Mouse (Mus musculus): ENCODE results near the gene Ccdc8.
A peak's percentile ranks its signal among the peaks of the same experiment; 100 is the strongest.

The Ccdc8 gene

GRCm38 (mm10) chr7:17009326-17010009 is 17.0 kb downstream of the Ccdc8 start:
- no peak for DNase-seq (ENCODE audit: low read depth, low spot score)

GRCm38 (mm10) chr7:17010010-17010347 is 17.5 kb downstream of the Ccdc8 start:
- no peak for DNase-seq (ENCODE audit: low read depth, low spot score)

- no peak for DNase-seq (ENCODE audit: low read depth, low spot score)
Observed at GRCm38 (mm10) chr7:17011909-17012590, 19.5 kb downstream of the Ccdc8 start.

DNA sequence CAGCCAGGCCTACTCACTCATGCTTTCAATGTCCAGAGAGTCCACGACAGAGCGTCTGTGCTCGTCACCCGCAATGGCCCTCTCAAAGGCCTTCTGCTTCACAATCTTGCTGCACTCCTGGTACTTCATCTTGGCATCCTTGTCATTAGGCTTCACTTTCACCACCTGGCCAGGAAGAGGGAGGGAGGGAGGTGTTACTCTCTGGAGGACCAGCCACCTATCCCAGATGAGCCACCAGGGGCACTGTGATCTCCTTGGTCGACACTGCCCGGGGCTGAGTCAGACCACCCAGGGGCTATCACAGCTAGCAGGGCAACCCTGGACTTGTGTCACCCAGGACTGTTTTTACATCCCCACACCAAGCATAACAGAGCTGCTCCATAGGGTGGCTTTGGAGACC is 22.9 kb downstream of the Ccdc8 start:
- DNase-seq (ENCODE audit: low read depth, low spot score): no peak

GRCm38 (mm10) chr7:17017036-17017435 is 24.5 kb downstream of the Ccdc8 start:
- no peak for DNase-seq (ENCODE audit: low read depth, low spot score)

- DNase-seq (ENCODE audit: low read depth, low spot score): no peak
Observed at GRCm38 (mm10) chr7:17017921-17018320, 25.4 kb downstream of the Ccdc8 start.

DNA sequence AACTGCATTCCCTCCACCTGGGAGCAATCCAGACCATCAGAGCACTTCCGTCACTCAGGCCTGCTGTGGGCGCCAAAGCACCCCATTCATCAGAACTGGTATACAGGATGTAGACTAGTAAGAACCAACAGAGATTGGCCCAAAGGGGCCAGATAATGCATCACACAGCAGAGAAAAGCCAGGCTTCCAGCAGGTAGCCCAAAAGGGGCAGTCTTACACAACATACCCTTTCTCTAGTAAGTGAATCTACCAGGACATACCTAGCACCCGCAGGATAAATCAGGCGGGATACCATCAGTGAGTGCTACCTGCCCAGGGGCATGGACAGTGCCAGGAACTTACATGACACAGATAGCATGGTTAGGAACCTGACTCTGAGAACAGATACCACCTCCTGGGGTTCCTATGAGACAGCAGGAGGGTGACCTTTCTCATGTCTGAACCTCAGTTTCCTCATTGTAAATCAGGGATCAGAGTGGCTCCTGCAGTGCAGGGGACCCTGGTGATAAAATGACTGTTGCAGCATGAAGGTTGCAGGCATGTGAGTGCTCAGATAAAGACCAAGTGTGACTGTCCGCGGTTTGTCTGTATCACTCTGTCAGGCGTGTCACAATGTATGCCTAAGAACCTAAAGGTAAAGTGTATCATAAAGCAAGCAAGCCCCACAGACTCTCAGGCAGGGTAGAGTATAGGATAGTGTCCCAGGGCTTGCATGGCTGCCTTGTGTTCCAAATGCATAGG is 27.1 kb downstream of the Ccdc8 start:
- no peak for DNase-seq (ENCODE audit: low read depth, low spot score)

- DNase-seq (ENCODE audit: low read depth, low spot score): no peak
Observed at GRCm38 (mm10) chr7:17022176-17022575, 29.7 kb downstream of the Ccdc8 start.

- no peak for DNase-seq (ENCODE audit: low read depth, low spot score)
Observed at GRCm38 (mm10) chr7:17023701-17024100, 31.2 kb downstream of the Ccdc8 start.

DNA sequence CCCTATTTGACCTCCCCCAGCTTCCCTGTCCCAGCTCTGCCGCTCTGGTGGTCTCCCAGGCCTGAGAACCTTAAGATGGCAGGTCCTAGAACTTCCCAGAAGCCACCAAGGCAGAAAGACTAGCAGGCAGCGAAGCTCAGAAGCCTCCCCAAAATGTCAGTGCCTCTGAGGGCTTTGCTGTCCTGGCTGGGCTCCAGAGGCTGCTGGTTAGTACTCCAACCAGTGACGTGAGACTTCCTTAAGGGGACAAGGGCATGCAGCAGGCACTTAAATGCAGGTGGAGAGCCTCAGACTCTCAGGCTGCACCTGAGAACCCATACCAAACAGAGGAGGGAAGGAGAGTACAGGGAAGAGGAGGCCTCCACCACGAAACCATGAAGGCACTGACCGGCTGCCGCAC is 31.6 kb downstream of the Ccdc8 start:
- no peak for DNase-seq (ENCODE audit: low read depth, low spot score)

DNA sequence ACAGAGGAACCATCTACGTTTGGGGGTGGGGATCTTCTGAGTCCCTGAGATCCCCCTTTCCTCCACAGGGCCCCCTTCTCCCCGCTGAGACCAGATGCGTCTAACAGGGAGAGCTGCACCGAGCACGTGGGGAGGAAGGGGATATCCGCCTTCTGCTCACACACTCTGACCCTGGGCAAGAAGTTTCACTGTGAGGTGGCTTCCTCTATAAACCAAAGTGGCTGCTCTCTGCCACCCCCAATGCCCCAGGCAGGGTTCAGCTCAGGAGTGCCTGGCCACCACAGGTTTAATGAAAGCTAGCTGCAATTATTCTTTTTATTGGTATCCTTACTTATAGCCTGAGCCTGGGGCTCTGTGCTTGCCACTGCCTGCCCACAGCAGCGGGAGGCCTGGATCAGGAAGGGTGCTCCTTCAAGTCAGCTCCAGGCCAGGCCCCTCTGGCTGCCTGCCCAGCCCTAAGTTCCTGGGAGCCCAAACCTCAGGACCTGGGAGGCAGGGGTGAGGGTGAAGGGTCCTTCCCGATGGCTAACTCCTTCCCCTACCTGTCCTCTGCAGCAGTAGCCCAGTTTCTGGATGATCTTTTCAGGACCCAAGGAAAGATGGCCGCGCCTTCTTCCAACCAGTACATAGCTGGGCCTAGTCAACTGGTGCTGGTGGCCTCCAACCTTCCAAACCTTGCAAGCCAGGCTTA is 32.5 kb downstream of the Ccdc8 start:
- no peak for DNase-seq (ENCODE audit: low read depth, low spot score)

DNA sequence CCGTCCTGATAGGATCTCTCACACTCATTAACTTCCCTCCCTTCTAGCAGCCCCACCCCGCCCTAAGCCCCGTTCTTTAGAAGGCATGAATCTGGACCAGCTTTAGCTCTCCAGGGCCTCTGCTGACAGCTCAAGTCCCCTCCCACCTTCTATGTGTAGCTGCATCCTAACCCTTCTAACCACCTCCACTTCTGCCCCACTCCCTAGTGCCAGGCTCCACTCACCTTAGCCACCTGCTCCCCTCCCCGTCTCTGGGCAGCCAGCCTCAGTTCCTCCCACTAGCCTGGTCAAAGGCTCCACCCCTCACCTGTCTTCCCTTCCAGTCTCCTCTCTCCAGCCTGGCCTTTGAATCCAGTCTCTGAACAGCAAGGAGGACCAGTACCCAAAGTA is 33.0 kb downstream of the Ccdc8 start:
- DNase-seq (ENCODE audit: low read depth, low spot score): no peak

- no peak for DNase-seq (ENCODE audit: low read depth, low spot score)
Observed at GRCm38 (mm10) chr7:17025896-17026622, 33.6 kb downstream of the Ccdc8 start.

- peak; percentile 89 for DNase-seq (ENCODE audit: low read depth, low spot score)
Observed at GRCm38 (mm10) chr7:17026710-17027587, 34.4 kb downstream of the Ccdc8 start.

DNA sequence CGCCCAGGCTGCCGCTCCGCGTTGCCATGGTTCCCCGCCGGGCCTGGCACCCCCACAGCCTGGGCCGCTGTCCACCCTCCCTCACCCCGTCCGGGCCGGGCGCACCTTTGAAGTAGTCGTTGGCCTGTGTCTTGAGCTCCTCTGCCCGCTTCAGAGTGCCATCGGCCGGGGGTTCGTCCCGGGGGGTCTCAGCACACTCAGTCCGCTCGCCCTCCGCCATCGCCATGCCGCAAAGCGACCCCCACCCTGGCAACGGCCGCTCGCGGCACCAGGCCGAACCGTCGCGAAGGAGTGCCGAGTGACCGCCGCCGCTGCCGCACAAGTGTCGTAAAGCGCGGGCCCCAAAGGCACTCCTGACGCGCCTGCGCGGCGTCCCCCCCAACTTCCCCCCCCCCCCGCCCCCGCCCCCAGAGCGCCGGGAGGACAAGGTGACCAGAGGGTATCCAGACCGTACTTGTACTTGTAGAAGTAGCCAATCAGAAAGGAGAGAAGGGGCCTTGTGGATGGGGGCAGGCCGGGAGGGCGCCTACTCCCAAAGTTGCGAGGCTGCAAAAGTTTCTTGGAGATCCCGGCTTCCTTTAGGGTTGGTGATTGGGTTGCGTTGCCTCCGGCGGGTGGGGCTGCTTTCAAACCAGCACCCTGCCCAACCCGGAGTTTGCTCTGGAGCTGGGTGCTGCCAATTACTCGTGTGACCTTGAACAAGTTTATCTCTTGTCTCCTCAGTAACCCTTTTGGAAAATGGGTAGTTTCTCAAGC is 35.3 kb downstream of the Ccdc8 start, which contains the start of gene Ppp5c:
Gene Ppp5c (minus strand): TSS at position 337 of the 756 bp plus-strand sequence.
- peak; percentile 97 for DNase-seq (ENCODE audit: low read depth, low spot score)

DNA sequence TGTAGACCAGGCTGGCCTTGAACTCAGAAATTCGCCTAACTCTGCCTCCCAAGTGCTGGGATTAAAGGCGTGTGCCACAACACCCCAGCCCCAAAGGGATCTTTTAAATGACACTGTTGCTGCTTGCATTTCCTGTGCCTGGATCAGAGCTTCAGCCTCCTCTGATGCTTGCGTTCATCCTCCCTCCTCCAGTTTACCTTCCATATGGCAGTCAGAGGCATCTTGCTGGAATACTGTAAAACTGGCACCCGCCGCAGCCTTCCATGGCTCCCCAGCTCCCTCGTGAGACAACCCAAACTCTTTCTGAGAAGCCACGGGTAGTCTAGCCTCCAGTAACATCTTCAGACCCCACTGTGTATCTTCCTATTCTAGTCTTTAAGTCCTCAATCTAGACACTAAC is 36.4 kb downstream of the Ccdc8 start:
- DNase-seq (ENCODE audit: low read depth, low spot score): no peak

GRCm38 (mm10) chr7:17030239-17030638 is 37.7 kb downstream of the Ccdc8 start:
- no peak for DNase-seq (ENCODE audit: low read depth, low spot score)

DNA sequence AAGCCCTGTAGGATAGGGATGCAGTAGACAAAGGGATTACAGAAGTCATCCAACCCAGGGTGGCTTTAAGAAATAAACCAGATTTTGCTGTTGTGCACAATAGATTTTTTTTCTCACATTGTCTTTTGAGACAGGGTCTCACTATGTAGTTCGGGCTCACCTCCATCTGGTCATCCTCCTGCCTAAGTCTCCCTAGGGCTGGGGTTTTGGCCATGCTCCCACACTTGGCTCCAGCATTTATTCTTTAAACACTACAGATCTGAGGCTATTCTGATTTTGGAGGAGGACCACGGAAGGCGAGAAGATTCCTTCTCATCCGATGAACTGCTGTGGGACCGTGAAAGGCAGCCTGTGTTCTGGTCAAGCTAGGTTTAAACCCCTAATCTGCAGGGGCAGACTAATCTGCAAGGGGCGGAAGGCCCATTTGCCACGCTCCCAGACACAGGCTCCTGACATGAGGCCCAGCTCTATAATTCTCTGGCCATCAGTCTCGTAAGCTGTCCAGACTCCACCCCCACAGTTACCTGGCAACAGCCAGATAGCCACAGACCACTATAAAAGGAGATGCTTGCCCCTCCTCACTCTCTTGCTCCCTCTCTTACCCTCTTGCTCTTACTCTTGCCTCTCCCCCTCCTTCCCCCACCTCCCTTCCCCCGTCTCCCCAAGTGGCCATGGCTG is 45.6 kb downstream of the Ccdc8 start:
- DNase-seq (ENCODE audit: low read depth, low spot score): no peak

DNA sequence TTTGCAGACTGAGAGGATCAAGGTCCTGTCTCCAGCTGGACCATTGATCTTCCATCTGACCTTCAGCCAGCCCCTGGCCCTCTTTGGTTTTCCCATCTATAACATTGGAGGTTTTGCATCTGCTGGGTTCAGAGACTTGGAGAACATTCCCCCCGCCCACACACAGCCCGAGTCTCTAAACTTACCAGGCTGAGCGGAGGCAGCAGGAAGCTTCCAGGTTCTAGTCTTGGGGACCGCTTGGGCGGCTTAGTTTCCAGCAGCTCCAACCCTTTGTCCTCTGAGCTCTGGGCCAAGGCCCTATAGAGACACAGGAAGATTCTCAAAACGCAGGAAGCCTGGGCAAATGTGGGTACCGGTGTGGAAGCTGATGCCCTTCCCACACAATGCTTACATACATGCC is 46.9 kb downstream of the Ccdc8 start:
- DNase-seq (ENCODE audit: low read depth, low spot score): no peak

All from ZHBTc4 (cell line).